16 mouse cellular contexts compared by ENCODE assay signal in genomic region chr11:99082098-99082497, GRCm38 (mm10). TPM values are rescaled to one million over a fixed set of nuclear protein-coding genes. Genes with fewer than 3 reads are reported as not detected.
A peak's percentile ranks its signal among the peaks of the same experiment; 100 is the strongest.
DNase-seq lines count a peak whose midpoint lies in the region; ATAC-seq and TF ChIP-seq lines count a peak whose summit lies in the region.
"Had no signal": no experiment of that assay in that cellular context is flagged by ENCODE, and none has a peak within 500 bp of the region (broad histone marks: within the 10 kb centered on the region; RNA-seq: fewer than 3 reads in every experiment).

No protein-coding gene starts in this region.

- 18% methylated on average over 8 of the region's 8 CpGs for WGBS in limb, embryonic 14.5 days

- no peaks in the 10 kb centered on the region for H3K36me3 ChIP-seq in limb, embryonic 14.5 days (ENCODE audit: control insufficient read depth, insufficient read depth, low read length)
- H3K36me3 ChIP-seq: hindbrain, embryonic 15.5 days; liver, embryonic 15.5 days; midbrain, embryonic 12.5 days had no signal

- no peaks in the 10 kb centered on the region for H3K27me3 ChIP-seq in limb, embryonic 14.5 days (ENCODE audit: control insufficient read depth, insufficient read depth, low read length)
- H3K27me3 ChIP-seq: hindbrain, embryonic 15.5 days; midbrain, embryonic 12.5 days had no signal

- TF ChIP-seq POLR2A in limb, embryonic 14.5 days (IDR thresholded peaks at IDR 0.05; ENCODE audit: borderline replicate concordance, extremely low read depth, insufficient read depth, insufficient read length) = no peak

- H3K4me3 ChIP-seq in limb, embryonic 14.5 days (replicated peaks; ENCODE audit: low read length) = no peak overlapping the region
- H3K4me3 ChIP-seq: hindbrain, embryonic 15.5 days; liver, embryonic 15.5 days; midbrain, embryonic 12.5 days had no signal

- 0 out of 2 replicates have a peak overlapping the region, but pooled peaks have one; percentile 12 for H3K9ac ChIP-seq in limb, embryonic 14.5 days (ENCODE audit: low read depth, low read length, severe bottlenecking)
- H3K9ac ChIP-seq: forebrain, postnatal 0 days; hindbrain, embryonic 15.5 days; liver, embryonic 15.5 days; midbrain, embryonic 12.5 days had no signal

- peak; percentile 56 for ATAC-seq in limb, embryonic 14.5 days (ENCODE audit: low FRiP score, low read depth)
- ATAC-seq in frontal cortex, adult (ENCODE audit: low TSS enrichment) = no peak
- ATAC-seq: forebrain, postnatal 0 days had no signal

- peaks cover 42% of the 10 kb centered on the region for H3K4me1 ChIP-seq in limb, embryonic 14.5 days (ENCODE audit: control insufficient read depth, insufficient read depth, low read length)
- H3K4me1 ChIP-seq: hindbrain, embryonic 15.5 days had no signal

- peak overlapping the region; percentile 27; the same call in 1 of the 2 replicates for H3K4me2 ChIP-seq in limb, embryonic 14.5 days (replicated peaks; ENCODE audit: low read depth, low read length, severe bottlenecking)
- H3K4me2 ChIP-seq: hindbrain, embryonic 15.5 days; liver, embryonic 15.5 days; midbrain, embryonic 12.5 days had no signal

- H3K27ac ChIP-seq in limb, embryonic 14.5 days (replicated peaks; ENCODE audit: low read depth, low read length) = peak overlapping the region; percentile 90
- H3K27ac ChIP-seq: hindbrain, embryonic 15.5 days; liver, embryonic 15.5 days; midbrain, embryonic 12.5 days had no signal

- no peaks in the 10 kb centered on the region for H3K9me3 ChIP-seq in limb, embryonic 14.5 days (ENCODE audit: control insufficient read depth, low read length)
- H3K9me3 ChIP-seq: hindbrain, embryonic 15.5 days; liver, embryonic 15.5 days; midbrain, embryonic 12.5 days had no signal

- peak; percentile 54 for DNase-seq in adrenal gland, postnatal 10 days
- DNase-seq in adrenal gland, adult (ENCODE audit: inconsistent age in 2 of 2, low spot score in 1 of 2) = no peak
- DNase-seq in kidney, postnatal 10 days = peak; percentile 33
- no peak for DNase-seq in kidney, adult 18-20 months
- DNase-seq in adipocyte (ENCODE audit: low spot score) = peak; percentile 79
- peak; percentile 41 for DNase-seq in limb, embryonic 14.5 days (ENCODE audit: low spot score)
- no peak for DNase-seq in spleen, postnatal 36 days (ENCODE audit: low spot score in 2 of 2)
- DNase-seq: forebrain, postnatal 0 days; kidney, postnatal 25 days; right cerebral cortex, postnatal 4 days; thymus, postnatal 36 days had no signal

RNA-seq across cellular contexts. Expression of gene Tns4, which starts 7.0 kb away (rescaled TPM):
- under 1 TPM; 0.12 to 0.51 TPM for total RNA-seq in adrenal gland, postnatal 10 days (2021)
- 1.6 and 1.7 TPM in 2 replicates for polyA plus RNA-seq in limb, embryonic 14.5 days (2012; rRNA removed)
- polyA plus RNA-seq in limb, embryonic 14.5 days (2014; fragmentation: Nextera tagmentation; extraction: Ambion mirVana) = 1.5 and 2.5 TPM in 2 replicates
- polyA plus RNA-seq: forebrain, postnatal 0 days; neural tube, embryonic 14.5 days had no signal

RNA-seq across cellular contexts. Expression of gene Igfbp4, which starts 41.1 kb away (rescaled TPM):
- 100 to 1,000 TPM; 219 to 333 TPM for total RNA-seq in adrenal gland, postnatal 10 days (2021)
- polyA plus RNA-seq in limb, embryonic 14.5 days (2012; rRNA removed) = 942 and 1,029 TPM in 2 replicates
- polyA plus RNA-seq in limb, embryonic 14.5 days (2014; fragmentation: Nextera tagmentation; extraction: Ambion mirVana) = 1,086 and 1,234 TPM in 2 replicates

RNA-seq across cellular contexts. Expression of gene Top2a, which starts 58.1 kb away (rescaled TPM):
- 10 to 100 TPM; 54.0 to 73.1 TPM for total RNA-seq in adrenal gland, postnatal 10 days (2021)
- polyA plus RNA-seq in limb, embryonic 14.5 days (2012; rRNA removed) = 98.2 and 134 TPM in 2 replicates
- polyA plus RNA-seq in limb, embryonic 14.5 days (2014; fragmentation: Nextera tagmentation; extraction: Ambion mirVana) = 205 and 209 TPM in 2 replicates

Comparison
In these comparisons a context has a peak if more than half of its experiments do, and no peak if none do; other contexts are left out.
1. DNase-seq: peak in adrenal gland, postnatal 10 days (single experiment), kidney, postnatal 10 days (single experiment), adipocyte (single experiment) and limb, embryonic 14.5 days (single experiment); none in adrenal gland, adult (0 of 2), kidney, adult 18-20 months (single experiment) and spleen, postnatal 36 days (0 of 2).